Mouse (Mus musculus): ENCODE results near the gene Gm20388. TPM values are rescaled to one million over a fixed set of nuclear protein-coding genes. Genes with fewer than 3 reads are reported as not detected.
A peak's percentile ranks its signal among the peaks of the same experiment; 100 is the strongest.

The Gm20388 gene
- polyA plus RNA-seq, 1 experiment from 2014 or later: not detected

GRCm38 (mm10) chr8:121936391-121936790 lies 2025.8 kb downstream of the Gm20388 start:
- no peak overlapping the region for H3K9ac ChIP-seq

GRCm38 (mm10) chr8:121938732-121939131 lies 2028.1 kb downstream of the Gm20388 start:
- ATAC-seq (ENCODE audit: low FRiP score): no peak
- WGBS: 86% methylated on average over 7 of the region's 7 CpGs
- no peaks in the 10 kb centered on the region for H3K9me3 ChIP-seq (ENCODE audit: control insufficient read depth, low read length)

More at GRCm38 (mm10) chr8:121936391-121936790, 2025.8 kb downstream of the Gm20388 start:
- Histone ChIP-seq H3K4me1 (replicated peaks; ENCODE audit: control insufficient read depth, insufficient read depth, low read length) (peaks cover 22% of the 10 kb centered on the region), H3K4me3 (replicated peaks; ENCODE audit: low read length) (no peak overlapping the region), H3K4me2 (replicated peaks) (no peak overlapping the region), H3K9me3 (ENCODE audit: control insufficient read depth, low read length) (no peaks in the 10 kb centered on the region), H3K27ac (peak overlapping the region; percentile 85), H3K27me3 (ENCODE audit: control insufficient read depth, insufficient read depth, low read length) (no peaks in the 10 kb centered on the region), H3K36me3 (replicated peaks; ENCODE audit: control insufficient read depth, insufficient read depth) (no peaks in the 10 kb centered on the region)
- DNase-seq (ENCODE audit: low spot score) (no peak), ATAC-seq (ENCODE audit: low FRiP score) (no peak)
- 63% methylated on average over 14 of the region's 14 CpGs for WGBS

GRCm38 (mm10) chr8:121943057-121943540 lies 2032.5 kb downstream of the Gm20388 start:
- no peaks in the 10 kb centered on the region for H3K27me3 ChIP-seq (ENCODE audit: control insufficient read depth, insufficient read depth, low read length)
- H3K27ac ChIP-seq: no peak overlapping the region
- no peak for DNase-seq (ENCODE audit: low spot score)
- H3K4me1 ChIP-seq (replicated peaks; ENCODE audit: control insufficient read depth, insufficient read depth, low read length): peaks cover 8% of the 10 kb centered on the region
- no peak for ATAC-seq (ENCODE audit: low FRiP score)
- WGBS: 50% methylated on average over 2 of the region's 2 CpGs
- H3K4me2 ChIP-seq (replicated peaks): no peak overlapping the region
- H3K36me3 ChIP-seq (replicated peaks; ENCODE audit: control insufficient read depth, insufficient read depth): no peaks in the 10 kb centered on the region
- no peak overlapping the region for H3K9ac ChIP-seq
- no peaks in the 10 kb centered on the region for H3K9me3 ChIP-seq (ENCODE audit: control insufficient read depth, low read length)
- H3K4me3 ChIP-seq (replicated peaks; ENCODE audit: low read length): no peak overlapping the region

More at GRCm38 (mm10) chr8:121938732-121939131, 2028.1 kb downstream of the Gm20388 start:
- Histone ChIP-seq H3K27me3 (ENCODE audit: control insufficient read depth, insufficient read depth, low read length) (no peaks in the 10 kb centered on the region), H3K36me3 (replicated peaks; ENCODE audit: control insufficient read depth, insufficient read depth) (no peaks in the 10 kb centered on the region), H3K4me1 (replicated peaks; ENCODE audit: control insufficient read depth, insufficient read depth, low read length) (peaks cover 22% of the 10 kb centered on the region), H3K4me3 (replicated peaks; ENCODE audit: low read length) (no peak overlapping the region), H3K9ac (no peak overlapping the region), H3K4me2 (replicated peaks) (no peak overlapping the region), H3K27ac (no peak overlapping the region)
- DNase-seq (ENCODE audit: low spot score): no peak

GRCm38 (mm10) chr8:121943716-121944115 lies 2033.1 kb downstream of the Gm20388 start:
- Histone ChIP-seq H3K9ac (no peak overlapping the region), H3K27ac (no peak overlapping the region), H3K4me3 (replicated peaks; ENCODE audit: low read length) (no peak overlapping the region), H3K27me3 (ENCODE audit: control insufficient read depth, insufficient read depth, low read length) (no peaks in the 10 kb centered on the region), H3K36me3 (replicated peaks; ENCODE audit: control insufficient read depth, insufficient read depth) (no peaks in the 10 kb centered on the region), H3K4me2 (replicated peaks) (no peak overlapping the region), H3K9me3 (ENCODE audit: control insufficient read depth, low read length) (no peaks in the 10 kb centered on the region), H3K4me1 (replicated peaks; ENCODE audit: control insufficient read depth, insufficient read depth, low read length) (peaks cover 14% of the 10 kb centered on the region)
- WGBS: 85% methylated on average over 8 of the region's 8 CpGs
- ATAC-seq (ENCODE audit: low FRiP score) (no peak), DNase-seq (ENCODE audit: low spot score) (no peak)

- H3K4me2 ChIP-seq (replicated peaks): no peak within 1 kb of the TSS
- H3K9me3 ChIP-seq (ENCODE audit: control insufficient read depth, low read length): no peaks in the 10 kb centered on the region
- ATAC-seq (ENCODE audit: low FRiP score): no peak
- no peak within 1 kb of the TSS for H3K9ac ChIP-seq
- no peaks in the 10 kb centered on the region for H3K36me3 ChIP-seq (replicated peaks; ENCODE audit: control insufficient read depth, insufficient read depth)
- H3K27ac ChIP-seq: no peak within 1 kb of the TSS
- no peak for DNase-seq (ENCODE audit: low spot score)
- peaks cover 14% of the 10 kb centered on the region for H3K4me1 ChIP-seq (replicated peaks; ENCODE audit: control insufficient read depth, insufficient read depth, low read length)
- no peak within 1 kb of the TSS for H3K4me3 ChIP-seq (replicated peaks; ENCODE audit: low read length)
- no peaks in the 10 kb centered on the region for H3K27me3 ChIP-seq (ENCODE audit: control insufficient read depth, insufficient read depth, low read length)
These were observed 2034.2 kb downstream of the Gm20388 start, which contains the start of gene Car5a for GRCm38 (mm10) chr8:121944831-121945230. Gene Car5a, minus strand, starts transcription at chr8:121944904.

- Histone ChIP-seq H3K27ac (no peak overlapping the region), H3K27me3 (ENCODE audit: control insufficient read depth, insufficient read depth, low read length) (no peaks in the 10 kb centered on the region), H3K36me3 (replicated peaks; ENCODE audit: control insufficient read depth, insufficient read depth) (no peaks in the 10 kb centered on the region), H3K9ac (no peak overlapping the region), H3K4me1 (replicated peaks; ENCODE audit: control insufficient read depth, insufficient read depth, low read length) (peaks cover 15% of the 10 kb centered on the region), H3K9me3 (ENCODE audit: control insufficient read depth, low read length) (no peaks in the 10 kb centered on the region), H3K4me3 (replicated peaks; ENCODE audit: low read length) (no peak overlapping the region), H3K4me2 (replicated peaks) (no peak overlapping the region)
- WGBS: 84% methylated on average over 7 of the region's 7 CpGs
- ATAC-seq (ENCODE audit: low FRiP score): no peak
- no peak for DNase-seq (ENCODE audit: low spot score)
These were observed 2035.7 kb downstream of the Gm20388 start for GRCm38 (mm10) chr8:121946351-121946750.

GRCm38 (mm10) chr8:121947047-121947752 lies 2036.6 kb downstream of the Gm20388 start:
- peak overlapping the region; percentile 22; the same call in 1 of the 2 replicates for H3K9ac ChIP-seq
- H3K27me3 ChIP-seq (ENCODE audit: control insufficient read depth, insufficient read depth, low read length): no peaks in the 10 kb centered on the region
- no peak for ATAC-seq (ENCODE audit: low FRiP score)
- no peaks in the 10 kb centered on the region for H3K36me3 ChIP-seq (replicated peaks; ENCODE audit: control insufficient read depth, insufficient read depth)
- peak overlapping the region; percentile 72 for H3K4me2 ChIP-seq (replicated peaks)
- H3K9me3 ChIP-seq (ENCODE audit: control insufficient read depth, low read length): no peaks in the 10 kb centered on the region
- peak overlapping the region; percentile 33; the same call in 1 of the 2 replicates for H3K4me3 ChIP-seq (replicated peaks; ENCODE audit: low read length)
- 27% methylated on average over 19 of the region's 19 CpGs for WGBS
- H3K27ac ChIP-seq: peak overlapping the region; percentile 70
- peaks cover 24% of the 10 kb centered on the region for H3K4me1 ChIP-seq (replicated peaks; ENCODE audit: control insufficient read depth, insufficient read depth, low read length)
- DNase-seq (ENCODE audit: low spot score): no peak

- peaks cover 29% of the 10 kb centered on the region for H3K4me1 ChIP-seq (replicated peaks; ENCODE audit: control insufficient read depth, insufficient read depth, low read length)
- H3K9ac ChIP-seq: peak overlapping the region; percentile 58
- DNase-seq (ENCODE audit: low spot score): peak; percentile 87
- peak overlapping the region; percentile 33 for H3K4me3 ChIP-seq (replicated peaks; ENCODE audit: low read length)
- H3K27me3 ChIP-seq (ENCODE audit: control insufficient read depth, insufficient read depth, low read length): no peaks in the 10 kb centered on the region
- WGBS: 1% methylated on average over 18 of the region's 18 CpGs
- peak overlapping the region; percentile 72 for H3K4me2 ChIP-seq (replicated peaks)
- no peaks in the 10 kb centered on the region for H3K9me3 ChIP-seq (ENCODE audit: control insufficient read depth, low read length)
- H3K36me3 ChIP-seq (replicated peaks; ENCODE audit: control insufficient read depth, insufficient read depth): no peaks in the 10 kb centered on the region
- H3K27ac ChIP-seq: peak overlapping the region; percentile 70
- ATAC-seq (ENCODE audit: low FRiP score): no peak
These were observed 2037.1 kb downstream of the Gm20388 start for GRCm38 (mm10) chr8:121947753-121948141.

- WGBS: 61% methylated on average over 19 of the region's 19 CpGs
- H3K4me2 ChIP-seq (replicated peaks): peak overlapping the region; percentile 72
- H3K9me3 ChIP-seq (ENCODE audit: control insufficient read depth, low read length): no peaks in the 10 kb centered on the region
- H3K27ac ChIP-seq: peak overlapping the region; percentile 70
- H3K9ac ChIP-seq: peak overlapping the region; percentile 58
- ATAC-seq (ENCODE audit: low FRiP score) (no peak), DNase-seq (ENCODE audit: low spot score) (no peak)
- peak overlapping the region; percentile 33 for H3K4me3 ChIP-seq (replicated peaks; ENCODE audit: low read length)
- H3K27me3 ChIP-seq (ENCODE audit: control insufficient read depth, insufficient read depth, low read length): no peaks in the 10 kb centered on the region
- no peaks in the 10 kb centered on the region for H3K36me3 ChIP-seq (replicated peaks; ENCODE audit: control insufficient read depth, insufficient read depth)
- peaks cover 29% of the 10 kb centered on the region for H3K4me1 ChIP-seq (replicated peaks; ENCODE audit: control insufficient read depth, insufficient read depth, low read length)
These were observed 2037.9 kb downstream of the Gm20388 start for GRCm38 (mm10) chr8:121948321-121949145.
